Mouse (Mus musculus): ENCODE results near the gene Sarnp.

DNA sequence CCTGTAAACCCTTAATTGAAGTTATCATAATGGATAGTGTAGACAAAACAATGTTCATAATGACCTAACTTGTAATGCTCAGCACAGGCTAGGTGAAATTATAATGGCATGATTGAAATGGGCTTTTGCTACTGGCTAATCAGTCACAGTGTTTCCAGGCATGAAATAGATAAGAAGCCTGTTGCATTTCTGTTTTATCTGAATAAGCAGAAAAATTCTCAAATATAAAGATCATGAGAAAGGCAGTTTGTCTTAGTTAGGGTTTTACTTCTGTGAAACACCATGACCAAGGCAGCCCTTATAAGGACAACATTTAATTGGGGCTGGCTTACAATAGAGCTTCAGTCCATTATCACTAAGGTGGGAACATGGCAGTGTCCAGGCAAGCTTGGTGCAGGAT lies 23.5 kb downstream of the Sarnp start:
- TF ChIP-seq CTCF (IDR thresholded peaks at IDR 0.05; ENCODE audit: low read depth, low read length) (no peak), POLR2A (IDR thresholded peaks at IDR 0.05; ENCODE audit: borderline replicate concordance, low read depth, low read length) (no peak)

Data from bone marrow macrophage, adult 2 months (primary cell).